Mouse (Mus musculus): ENCODE measurements around the gene Dvl3. TPM values are rescaled to one million over a fixed set of nuclear protein-coding genes. Genes with fewer than 3 reads are reported as not detected.

Dvl3 gene
- polyA plus RNA-seq, 1 experiment from 2014 or later: 25.2 TPM

- Histone ChIP-seq H3K9me3 (ENCODE audit: low read depth, low read length) (no peaks in the 10 kb centered on the region), H3K36me3 (ENCODE audit: insufficient read depth) (peaks cover 85% of the 10 kb centered on the region), H3K4me3 (ENCODE audit: low read depth, low read length) (no peak overlapping the region), H3K27ac (ENCODE audit: low read depth) (no peak overlapping the region), H3K27me3 (ENCODE audit: insufficient read depth, low read length) (no peaks in the 10 kb centered on the region), H3K9ac (no peak overlapping the region), H3K4me1 (ENCODE audit: insufficient read depth) (no peaks in the 10 kb centered on the region), H3K4me2 (no peak overlapping the region)
- 84% methylated on average over 6 of the region's 6 CpGs for WGBS
- ATAC-seq (ENCODE audit: insufficient read depth): no peak
- no peak for DNase-seq
- no peak for TF ChIP-seq CTCF (IDR thresholded peaks at IDR 0.05; ENCODE audit: low read depth)
These were observed 38.2 kb downstream of the Dvl3 start for GRCm38 (mm10) chr16:20555000-20555399.

GRCm38 (mm10) chr16:20557381-20557780, 40.6 kb downstream of the Dvl3 start:
- Histone ChIP-seq H3K36me3 (ENCODE audit: insufficient read depth) (peaks cover 87% of the 10 kb centered on the region), H3K27ac (ENCODE audit: low read depth) (no peak overlapping the region), H3K4me3 (ENCODE audit: low read depth, low read length) (no peak overlapping the region), H3K4me2 (no peak overlapping the region), H3K9ac (no peak overlapping the region), H3K9me3 (ENCODE audit: low read depth, low read length) (no peaks in the 10 kb centered on the region), H3K27me3 (ENCODE audit: insufficient read depth, low read length) (no peaks in the 10 kb centered on the region), H3K4me1 (ENCODE audit: insufficient read depth) (no peaks in the 10 kb centered on the region)
- TF ChIP-seq CTCF (IDR thresholded peaks at IDR 0.05; ENCODE audit: low read depth): no peak
- no peak for ATAC-seq (ENCODE audit: insufficient read depth)
- no peak for DNase-seq
- 66% methylated on average over 7 of the region's 7 CpGs for WGBS

- no peak overlapping the region for H3K9ac ChIP-seq
- H3K4me2 ChIP-seq: no peak overlapping the region
- H3K4me1 ChIP-seq (ENCODE audit: insufficient read depth): no peaks in the 10 kb centered on the region
- 67% methylated on average over 1 of the region's 1 CpGs for WGBS
- H3K4me3 ChIP-seq (ENCODE audit: low read depth, low read length): no peak overlapping the region
- H3K27me3 ChIP-seq (ENCODE audit: insufficient read depth, low read length): no peaks in the 10 kb centered on the region
- H3K9me3 ChIP-seq (ENCODE audit: low read depth, low read length): no peaks in the 10 kb centered on the region
- DNase-seq (no peak), ATAC-seq (ENCODE audit: insufficient read depth) (no peak)
- peaks cover 32% of the 10 kb centered on the region for H3K36me3 ChIP-seq (ENCODE audit: insufficient read depth)
- no peak overlapping the region for H3K27ac ChIP-seq (ENCODE audit: low read depth)
- no peak for TF ChIP-seq CTCF (IDR thresholded peaks at IDR 0.05; ENCODE audit: low read depth)
These were observed 48.3 kb downstream of the Dvl3 start for GRCm38 (mm10) chr16:20565075-20565474.

Other genes starting within 250 kb of the Dvl3 start
- 91.2 and 92.1 TPM in 2 replicates for gene Parl, start 214.6 kb upstream of the Dvl3 start, polyA plus RNA-seq (2014; fragmentation: Nextera tagmentation; extraction: Ambion mirVana)
- gene Cyp2ab1, start 191.6 kb upstream of the Dvl3 start, polyA plus RNA-seq (2014; fragmentation: Nextera tagmentation; extraction: Ambion mirVana): not detected in 2 replicates
- gene Abcc5, start 90.6 kb upstream of the Dvl3 start, polyA plus RNA-seq (2014; fragmentation: Nextera tagmentation; extraction: Ambion mirVana): 60.2 and 63.0 TPM in 2 replicates
- gene Eif2b5, start 18.2 kb upstream of the Dvl3 start, polyA plus RNA-seq (2014; fragmentation: Nextera tagmentation; extraction: Ambion mirVana): 111 and 112 TPM in 2 replicates
- gene Ap2m1, start 18.5 kb downstream of the Dvl3 start, polyA plus RNA-seq (2014; fragmentation: Nextera tagmentation; extraction: Ambion mirVana): 641 and 646 TPM in 2 replicates
- gene Abcf3, start 31.6 kb downstream of the Dvl3 start, polyA plus RNA-seq (2014; fragmentation: Nextera tagmentation; extraction: Ambion mirVana): 51.1 and 53.9 TPM in 2 replicates
- 0.53 and 0.89 TPM in 2 replicates for gene Vwa5b2, start 72.5 kb downstream of the Dvl3 start, polyA plus RNA-seq (2014; fragmentation: Nextera tagmentation; extraction: Ambion mirVana)
- 31.5 and 34.6 TPM in 2 replicates for gene Eef1akmt4, start 94.6 kb downstream of the Dvl3 start, polyA plus RNA-seq (2014; fragmentation: Nextera tagmentation; extraction: Ambion mirVana)
- not detected in 2 replicates for gene Gm49333, start 94.6 kb downstream of the Dvl3 start, polyA plus RNA-seq (2014; fragmentation: Nextera tagmentation; extraction: Ambion mirVana)
- 44.1 and 48.9 TPM in 2 replicates for gene Alg3, start 94.8 kb downstream of the Dvl3 start, polyA plus RNA-seq (2014; fragmentation: Nextera tagmentation; extraction: Ambion mirVana)
- 0.72 and 1.3 TPM in 2 replicates for gene Camk2n2, start 104.3 kb downstream of the Dvl3 start, polyA plus RNA-seq (2014; fragmentation: Nextera tagmentation; extraction: Ambion mirVana)
- gene Ece2, start 112.8 kb downstream of the Dvl3 start, polyA plus RNA-seq (2014; fragmentation: Nextera tagmentation; extraction: Ambion mirVana): 2.8 and 2.9 TPM in 2 replicates
- gene Psmd2, start 134.7 kb downstream of the Dvl3 start, polyA plus RNA-seq (2014; fragmentation: Nextera tagmentation; extraction: Ambion mirVana): 345 and 352 TPM in 2 replicates
- gene Eif4g1, start 151.3 kb downstream of the Dvl3 start, polyA plus RNA-seq (2014; fragmentation: Nextera tagmentation; extraction: Ambion mirVana): 176 and 191 TPM in 2 replicates
- gene Fam131a, start 176.3 kb downstream of the Dvl3 start, polyA plus RNA-seq (2014; fragmentation: Nextera tagmentation; extraction: Ambion mirVana): 3.4 TPM in 2 replicates
- gene Polr2h, start 200.7 kb downstream of the Dvl3 start, polyA plus RNA-seq (2014; fragmentation: Nextera tagmentation; extraction: Ambion mirVana): 101 and 114 TPM in 2 replicates
- gene Clcn2, start 200.8 kb downstream of the Dvl3 start, polyA plus RNA-seq (2014; fragmentation: Nextera tagmentation; extraction: Ambion mirVana): 7.5 and 10.1 TPM in 2 replicates
- gene Chrd, start 216.1 kb downstream of the Dvl3 start, polyA plus RNA-seq (2014; fragmentation: Nextera tagmentation; extraction: Ambion mirVana): 3.4 and 4.8 TPM in 2 replicates
- gene Thpo, start 217.5 kb downstream of the Dvl3 start, polyA plus RNA-seq (2014; fragmentation: Nextera tagmentation; extraction: Ambion mirVana): 0.76 and 1.1 TPM in 2 replicates

All from lung, embryonic 14.5 days (tissue).